Mouse (Mus musculus): ENCODE data around the gene Rab13.
"Not testable (repeated sequence)": the region's sequence is repeated elsewhere in the genome, so short reads cannot be mapped to it uniquely, and the experiment has no call there.

Rab13 gene

GRCm38 (mm10) chr3:90221123-90221522, 7.6 kb downstream of the Rab13 start:
- in situ Hi-C loops (cut with MboI; ENCODE audit: low pct_unique_long_range_greater_than_20kb in 1 of 2, low sequenced_read_pairs in 2 of 2, unreplicated experiment in 1 of 2), result loop anchor here in 1 of 2 experiments (10.0 kb wide), 1 partner anchor 154 kb away; no protein-coding TSS in a partner anchor

- in situ Hi-C loops (cut with MboI; ENCODE audit: low pct_unique_long_range_greater_than_20kb in 1 of 2, low sequenced_read_pairs in 2 of 2, unreplicated experiment in 1 of 2), result loop anchor here in 1 of 2 experiments (10.0 kb wide), 1 partner anchor 152 kb away; no protein-coding TSS in a partner anchor
These were observed 9.0 kb downstream of the Rab13 start for GRCm38 (mm10) chr3:90222455-90222854.

GRCm38 (mm10) chr3:90222941-90223340, 9.4 kb downstream of the Rab13 start:
- in situ Hi-C loops (cut with MboI; ENCODE audit: low pct_unique_long_range_greater_than_20kb in 1 of 2, low sequenced_read_pairs in 2 of 2, unreplicated experiment in 1 of 2), result loop anchor here in 1 of 2 experiments (10.0 kb wide), 1 partner anchor 152 kb away; no protein-coding TSS in a partner anchor

GRCm38 (mm10) chr3:90224331-90224730, 10.8 kb downstream of the Rab13 start:
- in situ Hi-C loops (cut with MboI; ENCODE audit: low pct_unique_long_range_greater_than_20kb in 1 of 2, low sequenced_read_pairs in 2 of 2, unreplicated experiment in 1 of 2), result loop anchor here in 1 of 2 experiments (10.0 kb wide), 1 partner anchor 150 kb away; no protein-coding TSS in a partner anchor

GRCm38 (mm10) chr3:90231075-90231474, 17.6 kb downstream of the Rab13 start:
- in situ Hi-C loops (cut with MboI; ENCODE audit: low pct_unique_long_range_greater_than_20kb in 1 of 2, low sequenced_read_pairs in 2 of 2, unreplicated experiment in 1 of 2), result no loop called here

- in situ Hi-C loops (cut with MboI; ENCODE audit: low pct_unique_long_range_greater_than_20kb in 1 of 2, low sequenced_read_pairs in 2 of 2, unreplicated experiment in 1 of 2), result no loop called here
These were observed 18.2 kb downstream of the Rab13 start, which contains the start of gene Jtb for GRCm38 (mm10) chr3:90231507-90232333. Gene Jtb, plus strand, starts transcription at chr3:90231597.

GRCm38 (mm10) chr3:90241251-90241650, 27.8 kb downstream of the Rab13 start:
- in situ Hi-C loops (cut with MboI; ENCODE audit: low pct_unique_long_range_greater_than_20kb in 1 of 2, low sequenced_read_pairs in 2 of 2, unreplicated experiment in 1 of 2), result no loop called here

GRCm38 (mm10) chr3:90241669-90242358, 28.3 kb downstream of the Rab13 start:
- in situ Hi-C loops (cut with MboI; ENCODE audit: low pct_unique_long_range_greater_than_20kb in 1 of 2, low sequenced_read_pairs in 2 of 2, unreplicated experiment in 1 of 2), result no loop called here

- in situ Hi-C loops (cut with MboI; ENCODE audit: low pct_unique_long_range_greater_than_20kb in 1 of 2, low sequenced_read_pairs in 2 of 2, unreplicated experiment in 1 of 2), result no loop called here
These were observed 29.7 kb downstream of the Rab13 start, which contains the start of gene Creb3l4 for GRCm38 (mm10) chr3:90242984-90243775. Gene Creb3l4, minus strand, starts transcription at chr3:90243512.

GRCm38 (mm10) chr3:90245406-90245805, 31.9 kb downstream of the Rab13 start:
- in situ Hi-C loops (cut with MboI; ENCODE audit: low pct_unique_long_range_greater_than_20kb in 1 of 2, low sequenced_read_pairs in 2 of 2, unreplicated experiment in 1 of 2), result no loop called here

- in situ Hi-C loops (cut with MboI; ENCODE audit: low pct_unique_long_range_greater_than_20kb in 1 of 2, low sequenced_read_pairs in 2 of 2, unreplicated experiment in 1 of 2), result no loop called here
These were observed 34.1 kb downstream of the Rab13 start for GRCm38 (mm10) chr3:90247630-90247959.

GRCm38 (mm10) chr3:90247960-90248745, 34.7 kb downstream of the Rab13 start, which contains the start of gene Slc39a1:
Gene Slc39a1, plus strand, starts transcription at chr3:90248172.
- in situ Hi-C loops (cut with MboI; ENCODE audit: low pct_unique_long_range_greater_than_20kb in 1 of 2, low sequenced_read_pairs in 2 of 2, unreplicated experiment in 1 of 2), result no loop called here

GRCm38 (mm10) chr3:90248746-90249100, 35.2 kb downstream of the Rab13 start:
- in situ Hi-C loops (cut with MboI; ENCODE audit: low pct_unique_long_range_greater_than_20kb in 1 of 2, low sequenced_read_pairs in 2 of 2, unreplicated experiment in 1 of 2), result no loop called here

- in situ Hi-C loops (cut with MboI; ENCODE audit: low pct_unique_long_range_greater_than_20kb in 1 of 2, low sequenced_read_pairs in 2 of 2, unreplicated experiment in 1 of 2), result no loop called here
These were observed 37.3 kb downstream of the Rab13 start for GRCm38 (mm10) chr3:90250791-90251190.

- in situ Hi-C loops (cut with MboI; ENCODE audit: low pct_unique_long_range_greater_than_20kb in 1 of 2, low sequenced_read_pairs in 2 of 2, unreplicated experiment in 1 of 2), result not testable (repeated sequence)
These were observed 38.3 kb downstream of the Rab13 start for GRCm38 (mm10) chr3:90251731-90252226.

- in situ Hi-C loops (cut with MboI; ENCODE audit: low pct_unique_long_range_greater_than_20kb in 1 of 2, low sequenced_read_pairs in 2 of 2, unreplicated experiment in 1 of 2), result not testable (repeated sequence)
These were observed 39.2 kb downstream of the Rab13 start for GRCm38 (mm10) chr3:90252659-90253058.

- in situ Hi-C loops (cut with MboI; ENCODE audit: low pct_unique_long_range_greater_than_20kb in 1 of 2, low sequenced_read_pairs in 2 of 2, unreplicated experiment in 1 of 2), result not testable (repeated sequence)
These were observed 39.7 kb downstream of the Rab13 start for GRCm38 (mm10) chr3:90253174-90253573.
